Mouse (Mus musculus): Measurements from ENCODE around the gene E4f1.

DNA sequence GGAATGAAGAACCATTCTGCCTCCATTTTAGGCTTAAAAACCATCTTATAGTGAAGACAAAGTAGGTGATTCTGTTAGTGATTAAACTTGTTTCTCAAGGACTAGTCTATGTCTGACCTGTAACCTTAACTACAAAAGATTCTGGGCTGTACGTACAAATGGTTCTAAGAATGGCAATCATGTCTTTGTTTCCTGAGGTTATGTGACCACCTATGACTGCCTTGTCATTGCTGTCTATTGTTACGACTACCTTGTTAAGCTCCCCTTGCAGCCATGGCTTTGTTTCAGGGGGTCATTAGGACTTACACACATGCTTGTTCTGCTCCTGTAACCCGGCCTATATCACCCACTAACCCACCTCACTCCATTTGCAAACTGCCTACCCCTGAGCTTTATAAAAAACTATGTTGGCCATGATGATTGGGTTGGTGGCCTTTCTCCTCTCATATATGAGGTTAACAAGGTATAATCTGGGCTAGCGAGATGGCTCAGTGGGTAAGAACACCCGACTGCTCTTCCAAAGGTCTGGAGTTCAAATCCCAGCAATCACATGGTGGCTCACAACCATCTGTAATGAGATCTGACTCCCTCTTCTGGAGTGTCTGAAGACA lies 1.4 kb downstream of the E4f1 start:
- no peak for TF ChIP-seq CTCF (IDR thresholded peaks at IDR 0.05; ENCODE audit: low read depth, low read length)
- TF ChIP-seq TAL1 (conservative IDR thresholded peaks at IDR 0.05; ENCODE audit: low read depth, low read length) = no peak
- no peak for TF ChIP-seq GATA2 (IDR thresholded peaks at IDR 0.05; ENCODE audit: borderline replicate concordance, low read depth, low read length)
- no peak for TF ChIP-seq GATA1 (IDR thresholded peaks at IDR 0.05; ENCODE audit: borderline replicate concordance, low read length)
